Mouse (Mus musculus) forebrain, embryonic 14.5 days (tissue): ENCODE results near the gene Foxg1. TPM values are rescaled to one million over a fixed set of nuclear protein-coding genes. Genes with fewer than 3 reads are reported as not detected.

Source experiments
- ATAC-seq: fragments of 200-750 bp; cut with Nextera tagmentation; 2 replicates; pipeline ENCODE4 v1.8.0; 2017; ENCODE audit warnings: mild to moderate bottlenecking, moderate library complexity
- DNase-seq: peaks from one replicate; pipeline ENCODE4 v3.0.0-alpha.2; 2015; ENCODE audit warnings: low spot score
- H3K27ac ChIP-seq: fragments of 300-500 bp; sonication (generic); 2 replicates; pipeline ENCODE4 v1.5.1; 2014; ENCODE audit warnings: low read depth, mild to moderate bottlenecking, control low read depth, low read length, moderate library complexity
- H3K27me3 ChIP-seq: fragments of 300-500 bp; sonication (generic); replicated peaks from 2 replicates; pipeline ENCODE4 v1.6.1; 2014; ENCODE audit warnings: low read length, control low read depth, mixed read lengths; ENCODE audit not compliant: control insufficient read depth, insufficient read depth
- H3K36me3 ChIP-seq: fragments of 300-500 bp; sonication (generic); 2 replicates; pipeline ENCODE4 v1.6.1; 2014; ENCODE audit warnings: low read length, control low read depth; ENCODE audit not compliant: control insufficient read depth, insufficient read depth
- H3K4me1 ChIP-seq: fragments of 300-500 bp; sonication (generic); 2 replicates; pipeline ENCODE4 v1.6.1; 2014; ENCODE audit warnings: antibody characterized with exemption, low read length, control low read depth; ENCODE audit not compliant: control insufficient read depth, insufficient read depth
- H3K4me2 ChIP-seq: fragments of 300-500 bp; sonication (generic); 2 replicates; pipeline ENCODE4 v1.6.1; 2014; ENCODE audit warnings: mild to moderate bottlenecking, control low read depth, low read length
- H3K4me3 ChIP-seq: fragments of 300-500 bp; sonication (generic); 2 replicates; pipeline ENCODE4 v1.5.1; 2014; ENCODE audit warnings: low read depth, low read length, control low read depth
- H3K9ac ChIP-seq: fragments of 300-500 bp; sonication (generic); 2 replicates; pipeline ENCODE4 v1.6.1; 2014; ENCODE audit warnings: mild to moderate bottlenecking, low read length, control low read depth, moderate library complexity
- H3K9me3 ChIP-seq: fragments of 300-500 bp; sonication (generic); replicated peaks from 2 replicates; pipeline ENCODE4 v1.6.1; 2016; ENCODE audit warnings: low read length, control low read depth, mixed read lengths; ENCODE audit not compliant: control insufficient read depth
- WGBS: fragments of 180-500 bp; shearing (Covaris S2); extraction: QIAGEN DNeasy Blood & Tissue Kit; methylation state at CpG from one replicate; pipeline ENCODE4 v1.1.7; 2014; 5-methylcytosine and 5-hydroxymethylcytosine counted together
- polyA plus RNA-seq: library from polyadenylated mRNA; unstranded; fragments of >200 nt; fragmentation: Nextera tagmentation; extraction: Ambion mirVana; gene quantifications from 2 replicates; pipeline ENCODE4 v1.2.1, GENCODE M21; 2014

Foxg1 gene
- polyA plus RNA-seq, 1 experiment from 2014 or later = 72.6 TPM

DNA sequence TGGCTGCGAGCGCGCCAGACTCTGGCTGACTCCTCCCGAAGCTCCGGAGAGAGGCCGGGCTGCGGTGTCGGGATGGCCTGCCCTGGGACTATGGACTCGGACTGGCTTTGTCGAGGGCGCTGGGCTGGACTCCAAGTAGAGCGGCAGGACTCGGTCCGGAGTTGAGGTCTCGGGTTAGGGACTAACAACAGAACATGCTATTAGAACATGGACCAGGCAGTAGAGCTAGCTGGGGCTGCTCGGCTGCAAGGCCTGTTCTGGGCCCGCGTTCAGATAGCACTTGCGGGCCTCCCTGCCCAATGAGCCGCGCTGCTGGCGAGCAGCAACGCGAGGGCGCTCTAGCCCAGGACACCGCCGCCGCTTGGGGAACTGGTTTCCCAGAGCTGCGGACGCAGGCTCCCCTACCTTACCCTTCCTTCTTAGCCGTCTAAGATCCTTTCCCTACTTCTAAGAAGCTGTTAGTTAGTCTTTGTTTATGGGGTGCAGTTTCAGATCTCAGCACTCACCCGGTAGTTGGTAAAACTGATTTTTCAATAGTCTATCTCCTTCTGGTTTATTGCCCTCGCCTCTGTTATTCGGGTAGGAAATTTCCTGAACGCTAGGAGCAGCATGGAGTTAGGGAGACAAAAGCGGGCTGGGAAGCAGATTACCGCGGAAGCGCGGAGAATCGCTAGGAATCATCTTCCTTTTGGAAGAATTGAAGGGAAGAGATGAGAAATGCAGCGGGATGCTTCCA lies 9.0 kb downstream of the Foxg1 start:
- WGBS = under 1% methylated on average over 42 of the region's 42 CpGs
- peak; percentile 88 for DNase-seq
- peak overlapping the region; percentile 98 for H3K27ac ChIP-seq
- H3K27me3 ChIP-seq = peaks cover 3% of the 10 kb centered on the region; the same call in 1 of the 2 replicates
- H3K9me3 ChIP-seq = no peaks in the 10 kb centered on the region
- peak overlapping the region; percentile 56 for H3K4me3 ChIP-seq
- peak overlapping the region; percentile 96 for H3K9ac ChIP-seq
- peak overlapping the region; percentile 76 for H3K4me2 ChIP-seq
- H3K36me3 ChIP-seq = peaks cover 31% of the 10 kb centered on the region
- no peaks in the 10 kb centered on the region for H3K4me1 ChIP-seq
- peak; percentile 72 for ATAC-seq

DNA sequence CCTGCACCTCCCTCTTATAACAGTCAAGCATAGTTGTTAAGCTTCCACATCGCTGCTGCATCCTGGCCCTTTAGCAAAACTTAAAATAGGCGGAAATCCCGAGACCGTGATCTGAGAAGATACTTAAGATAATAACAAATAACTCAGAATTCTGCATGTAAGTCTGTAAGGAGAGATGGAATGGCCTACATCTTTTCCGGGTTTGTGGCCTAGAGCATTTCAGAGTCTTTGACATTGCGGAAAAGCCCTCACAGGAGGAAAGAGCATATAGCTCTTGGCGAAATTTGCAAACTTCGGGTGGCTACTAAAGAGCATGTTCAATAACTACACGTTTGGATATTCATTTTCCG lies 9.6 kb downstream of the Foxg1 start:
- H3K4me2 ChIP-seq = peak overlapping the region; percentile 76
- H3K9me3 ChIP-seq = no peaks in the 10 kb centered on the region
- peaks cover 34% of the 10 kb centered on the region for H3K36me3 ChIP-seq
- DNase-seq (no peak), ATAC-seq (no peak)
- peak overlapping the region; percentile 56 for H3K4me3 ChIP-seq
- H3K27ac ChIP-seq = peak overlapping the region; percentile 98
- H3K9ac ChIP-seq = peak overlapping the region; percentile 96
- WGBS = under 1% methylated on average over 10 of the region's 10 CpGs
- H3K27me3 ChIP-seq = peaks cover 3% of the 10 kb centered on the region; the same call in 1 of the 2 replicates
- H3K4me1 ChIP-seq = no peaks in the 10 kb centered on the region

DNA sequence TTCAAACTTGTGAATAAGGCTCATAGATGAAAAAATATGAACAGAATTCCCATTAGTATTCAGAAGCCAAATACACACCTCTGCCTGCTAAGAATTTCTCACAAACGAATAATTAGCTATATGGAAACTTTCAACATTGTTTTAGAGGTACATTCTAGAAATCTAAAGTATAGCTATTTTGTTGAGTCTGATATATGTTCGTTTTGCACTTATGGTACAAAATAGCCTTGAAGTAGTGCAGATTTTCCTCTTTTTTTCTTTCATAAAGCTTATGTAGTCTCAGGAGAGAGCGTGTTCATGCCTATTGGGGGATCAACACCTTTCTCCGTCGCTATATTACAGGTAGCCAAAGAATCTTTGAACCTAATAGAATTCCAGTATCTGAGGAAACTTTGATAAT lies 10.4 kb downstream of the Foxg1 start:
- Histone ChIP-seq H3K4me3 (peak overlapping the region; percentile 56), H3K4me2 (peak overlapping the region; percentile 76), H3K9ac (peak overlapping the region; percentile 96)

DNA sequence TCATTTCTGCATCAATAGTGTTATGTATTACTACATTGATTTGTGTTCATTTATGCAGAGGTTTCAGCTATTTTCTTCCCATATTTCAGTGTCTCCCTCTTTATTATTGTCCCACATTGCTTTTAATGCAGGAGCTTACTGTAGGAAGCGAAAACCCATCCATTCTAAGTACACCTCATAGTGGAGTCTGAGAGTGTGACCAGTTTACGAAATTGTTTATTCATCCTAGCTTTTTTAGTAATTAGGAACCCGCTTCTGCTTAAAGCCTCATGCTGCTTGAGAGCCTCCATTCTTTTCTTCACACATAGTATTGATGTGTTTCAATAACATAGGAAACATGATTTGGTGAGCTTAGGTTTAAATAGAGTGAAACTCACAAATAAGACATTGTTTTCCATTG lies 11.2 kb downstream of the Foxg1 start:
- no peak for ATAC-seq
- Histone ChIP-seq H3K4me2 (peak overlapping the region; percentile 74), H3K4me3 (peak overlapping the region; percentile 41), H3K4me1 (peaks cover 10% of the 10 kb centered on the region), H3K9ac (peak overlapping the region; percentile 88), H3K36me3 (peaks cover 43% of the 10 kb centered on the region), H3K27ac (peak overlapping the region; percentile 95), H3K27me3 (peaks cover 3% of the 10 kb centered on the region; the same call in 1 of the 2 replicates), H3K9me3 (no peaks in the 10 kb centered on the region)
- DNase-seq = peak; percentile 75
- WGBS = 1% methylated on average over 3 of the region's 3 CpGs

More for the DNA sequence above, 10.4 kb downstream of the Foxg1 start:
- ATAC-seq = no peak
- Histone ChIP-seq H3K27ac (peak overlapping the region; percentile 98), H3K4me1 (peaks cover 6% of the 10 kb centered on the region), H3K9me3 (no peaks in the 10 kb centered on the region), H3K36me3 (peaks cover 41% of the 10 kb centered on the region), H3K27me3 (peaks cover 3% of the 10 kb centered on the region; the same call in 1 of the 2 replicates)
- DNase-seq = peak; percentile 60
- 1% methylated on average over 5 of the region's 5 CpGs for WGBS

DNA sequence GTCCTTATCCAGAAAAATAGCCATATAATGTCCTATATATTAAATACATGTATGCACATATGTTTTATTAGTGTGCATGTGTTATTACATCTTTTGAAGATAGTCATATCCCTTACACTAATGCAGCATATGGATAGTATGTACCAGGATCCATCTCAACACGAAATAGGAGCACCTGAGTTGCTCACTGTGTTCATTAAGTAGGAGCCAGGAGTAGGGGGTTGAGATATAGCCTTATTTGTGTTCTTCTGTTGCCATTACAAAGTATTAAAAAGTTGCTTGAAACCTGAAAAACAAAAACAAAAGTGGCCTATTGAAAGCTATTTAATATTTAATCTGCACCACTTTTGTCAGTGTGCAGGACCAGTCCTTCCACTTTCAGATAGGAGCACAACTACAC lies 11.7 kb downstream of the Foxg1 start:
- Histone ChIP-seq H3K9ac (peak overlapping the region; percentile 88), H3K27me3 (peaks cover 3% of the 10 kb centered on the region; the same call in 1 of the 2 replicates), H3K4me1 (peaks cover 10% of the 10 kb centered on the region), H3K9me3 (no peaks in the 10 kb centered on the region), H3K27ac (peak overlapping the region; percentile 95), H3K4me3 (peak overlapping the region; percentile 41), H3K36me3 (peaks cover 43% of the 10 kb centered on the region), H3K4me2 (peak overlapping the region; percentile 74)
- ATAC-seq (no peak), DNase-seq (peak; percentile 64)
- WGBS = 0% methylated on average over 1 of the region's 1 CpGs

DNA sequence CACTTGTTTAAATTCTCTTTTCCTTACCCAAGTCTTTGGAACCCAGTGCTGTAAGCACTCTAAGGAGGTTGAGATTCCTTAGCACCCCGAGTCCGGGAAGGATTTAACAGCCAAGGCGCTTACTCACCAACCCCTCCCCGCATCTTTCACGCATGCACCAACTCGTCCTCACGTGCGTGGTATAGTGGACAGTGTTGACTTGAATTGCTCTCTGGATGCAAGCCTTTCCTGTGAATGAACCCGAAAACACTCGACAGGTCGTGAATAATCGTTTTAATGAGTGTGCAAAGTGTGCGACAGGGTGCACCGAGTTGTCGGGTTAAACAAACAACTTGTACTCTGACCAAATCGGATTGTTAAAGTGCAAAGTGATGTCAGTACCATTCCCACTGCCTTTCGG lies 12.4 kb downstream of the Foxg1 start:
- H3K4me3 ChIP-seq = peak overlapping the region; percentile 41
- peak; percentile 85 for DNase-seq
- no peaks in the 10 kb centered on the region for H3K9me3 ChIP-seq
- ATAC-seq = peak; percentile 47
- peak overlapping the region; percentile 74 for H3K4me2 ChIP-seq
- peak overlapping the region; percentile 95 for H3K27ac ChIP-seq
- peaks cover 3% of the 10 kb centered on the region; the same call in 1 of the 2 replicates for H3K27me3 ChIP-seq
- H3K9ac ChIP-seq = peak overlapping the region; percentile 88
- peaks cover 40% of the 10 kb centered on the region for H3K36me3 ChIP-seq
- under 1% methylated on average over 17 of the region's 17 CpGs for WGBS
- H3K4me1 ChIP-seq = peaks cover 11% of the 10 kb centered on the region

DNA sequence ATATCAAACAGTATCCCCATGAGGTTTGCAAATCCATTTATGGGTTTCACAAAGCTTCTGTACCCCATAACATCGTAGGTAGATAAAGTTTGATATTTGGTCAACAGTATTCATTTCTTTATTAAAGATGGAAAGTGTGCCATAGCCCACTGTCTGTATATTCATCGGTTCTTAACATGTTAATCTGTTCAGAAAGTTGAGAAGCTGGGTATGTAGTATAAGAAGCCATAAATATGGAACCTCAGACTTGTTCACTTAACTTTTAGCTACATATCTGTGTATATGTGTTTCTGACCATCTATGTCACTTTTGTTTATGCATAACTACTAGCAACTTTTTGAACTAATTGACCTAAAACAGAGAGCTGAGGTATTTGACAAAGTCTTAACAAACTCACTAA lies 13.5 kb downstream of the Foxg1 start:
- WGBS = 5% methylated on average over 2 of the region's 2 CpGs
- peak overlapping the region; percentile 24 for H3K4me3 ChIP-seq
- H3K27ac ChIP-seq = peak overlapping the region; percentile 63; the same call in 1 of the 2 replicates
- DNase-seq (peak; percentile 33), ATAC-seq (no peak)
- H3K9me3 ChIP-seq = no peaks in the 10 kb centered on the region
- peak overlapping the region; percentile 74 for H3K4me2 ChIP-seq
- peak overlapping the region; percentile 63 for H3K9ac ChIP-seq
- H3K4me1 ChIP-seq = peaks cover 14% of the 10 kb centered on the region
- H3K27me3 ChIP-seq = peaks cover 3% of the 10 kb centered on the region; the same call in 1 of the 2 replicates
- H3K36me3 ChIP-seq = peaks cover 33% of the 10 kb centered on the region

DNA sequence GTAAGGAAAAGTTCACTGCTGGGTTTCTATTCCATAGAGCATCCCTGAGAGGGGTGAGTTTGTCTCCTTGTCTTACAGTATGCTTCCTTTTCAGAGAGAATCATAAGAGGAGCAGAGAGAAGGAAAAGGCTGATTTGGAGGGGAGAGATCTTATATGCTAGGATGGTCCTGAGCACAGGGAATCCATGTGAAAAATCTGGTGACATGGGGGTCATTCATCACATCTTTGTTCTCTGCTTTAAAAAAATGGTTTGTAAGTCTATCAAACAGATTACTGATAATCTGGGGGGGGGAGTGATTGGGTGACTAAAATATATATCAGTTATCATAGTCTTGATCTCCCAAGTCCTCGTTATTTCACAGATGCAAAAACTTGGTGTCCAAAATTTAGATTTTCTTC lies 14.3 kb downstream of the Foxg1 start:
- Histone ChIP-seq H3K27me3 (peaks cover 3% of the 10 kb centered on the region; the same call in 1 of the 2 replicates), H3K36me3 (peaks cover 28% of the 10 kb centered on the region), H3K27ac (peak overlapping the region; percentile 84), H3K4me2 (peak overlapping the region; percentile 55), H3K4me3 (peak overlapping the region; percentile 17), H3K9me3 (no peaks in the 10 kb centered on the region), H3K9ac (peak overlapping the region; percentile 66), H3K4me1 (peaks cover 14% of the 10 kb centered on the region)
- 29% methylated on average over 1 of the region's 1 CpGs for WGBS
- DNase-seq (peak; percentile 44), ATAC-seq (no peak)
